Mouse (Mus musculus) lung, adult 2 months (tissue): ENCODE data around the gene Atf7ip2.

ENCODE experiments used
- CTCF ChIP-seq: fragments of 200-500 bp; IDR thresholded peaks from 2 replicates; pipeline ENCODE4 v1.5.1; 2011; ENCODE audit warnings: mild to moderate bottlenecking, low read length, control low read depth; ENCODE audit not compliant: insufficient read depth
- POLR2A ChIP-seq: fragments of 200-500 bp; IDR thresholded peaks from 2 replicates; pipeline ENCODE4 v1.6.1; 2011; ENCODE audit warnings: low read depth, mild to moderate bottlenecking, control low read depth, low read length, borderline replicate concordance; ENCODE audit errors: extremely low read depth

DNA sequence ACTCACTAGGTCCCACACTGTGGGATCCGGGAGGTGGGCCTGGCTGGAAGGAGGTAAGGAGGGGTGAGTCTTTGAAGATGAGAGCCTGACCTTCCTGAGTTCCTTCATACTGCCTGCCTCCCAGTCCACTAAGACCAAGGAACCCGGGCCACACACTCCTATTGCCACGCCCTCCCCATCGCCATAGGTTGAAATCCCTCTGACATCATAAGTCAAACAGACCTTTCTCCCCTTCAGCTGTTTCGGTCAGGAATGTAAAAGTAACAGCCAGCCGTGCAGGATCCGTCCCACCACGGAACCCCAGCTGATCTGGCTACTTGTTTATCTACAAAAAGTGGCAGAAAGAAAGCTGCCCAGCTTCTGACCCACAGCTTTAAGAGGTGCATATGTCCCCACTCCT lies 107.1 kb downstream of the Atf7ip2 start:
- no peak for TF ChIP-seq POLR2A
- no peak for TF ChIP-seq CTCF
